Mouse (Mus musculus) cerebellum, adult 8-10 months (tissue): ENCODE data around the gene 4931408C20Rik.

Experiments used
- DNase-seq: peaks from one replicate; pipeline ENCODE4 v3.0.0; 2022

4931408C20Rik gene

GRCm38 (mm10) chr1:26686842-26687760 lies at the start of gene 4931408C20Rik:
Gene 4931408C20Rik, minus strand, starts transcription at chr1:26687460.
- peak; percentile 8 for DNase-seq

GRCm38 (mm10) chr1:26687926-26688325 lies 666 bp upstream of the 4931408C20Rik start:
- no peak for DNase-seq

GRCm38 (mm10) chr1:26685952-26686693 lies 1.1 kb downstream of the 4931408C20Rik start:
- DNase-seq: no peak

- no peak for DNase-seq
Measured at GRCm38 (mm10) chr1:26685383-26685782, 1.9 kb downstream of the 4931408C20Rik start.

GRCm38 (mm10) chr1:26649704-26650388 lies 37.4 kb downstream of the 4931408C20Rik start:
- DNase-seq: no peak

GRCm38 (mm10) chr1:26636051-26636450 lies 51.2 kb downstream of the 4931408C20Rik start:
- DNase-seq: no peak
